Mouse (Mus musculus) myocyte (in vitro differentiated cells): Measurements from ENCODE around the gene Nipbl. TPM values are rescaled to one million over a fixed set of nuclear protein-coding genes. Genes with fewer than 3 reads are reported as not detected.

ENCODE experiments used
- H3K27me3 ChIP-seq: one replicate; pipeline ENCODE4 v1.6.1; 2011; ENCODE audit not compliant: control insufficient read depth, insufficient read depth, insufficient read length
- H3K36me3 ChIP-seq: one replicate; pipeline ENCODE4 v1.6.1; 2011; ENCODE audit not compliant: control insufficient read depth, insufficient read depth
- H3K4me2 ChIP-seq: one replicate; pipeline ENCODE4 v1.6.1; 2011; ENCODE audit warnings: low read depth, control low read depth
- H3K4me3 ChIP-seq: one replicate; pipeline ENCODE4 v1.5.1; 2011; ENCODE audit warnings: mild to moderate bottlenecking, control low read depth, moderate library complexity
- H3K79me2 ChIP-seq: one replicate; pipeline ENCODE4 v1.6.1; 2011; ENCODE audit not compliant: control insufficient read depth, insufficient read depth
- H3ac ChIP-seq: one replicate; pipeline ENCODE4 v1.6.1; 2011; ENCODE audit not compliant: control insufficient read depth, insufficient read length
- CEBPB ChIP-seq: IDR thresholded peaks from 2 replicates; pipeline ENCODE4 v1.6.1; 2011; ENCODE audit warnings: mild to moderate bottlenecking, moderate library complexity; ENCODE audit not compliant: poor library complexity, insufficient read depth, severe bottlenecking
- E2F4 ChIP-seq: IDR thresholded peaks from one replicate; pipeline ENCODE4 v1.6.1; 2011; ENCODE audit warnings: mild to moderate bottlenecking, control low read depth, moderate library complexity; ENCODE audit not compliant: insufficient read depth
- MAX ChIP-seq: IDR thresholded peaks from one replicate; pipeline ENCODE4 v1.6.1; 2011; ENCODE audit warnings: low read depth, mild to moderate bottlenecking, control low read depth
- MYOD1 ChIP-seq, 3 experiments: IDR thresholded peaks; one replicate each; pipeline ENCODE4 v1.6.1; 2011; ENCODE audit warnings: control low read depth in 2 of 3, low read depth in 2 of 3, mild to moderate bottlenecking in 2 of 3, moderate library complexity in 1 of 3; ENCODE audit not compliant: insufficient read length in 2 of 3, control insufficient read depth in 1 of 3
- MYOG ChIP-seq, 3 experiments: IDR thresholded peaks; one replicate each; pipeline ENCODE4 v1.6.1; 2011; ENCODE audit warnings: control low read depth in 2 of 3, low read depth in 2 of 3, mild to moderate bottlenecking in 2 of 3; ENCODE audit not compliant: insufficient read length in 2 of 3, control insufficient read depth in 1 of 3, insufficient read depth in 1 of 3
- POLR2A ChIP-seq: IDR thresholded peaks from one replicate; pipeline ENCODE4 v1.6.1; 2011; ENCODE audit warnings: low read depth, mild to moderate bottlenecking, control low read depth, moderate library complexity; ENCODE audit not compliant: insufficient read length
- POLR2AphosphoS2 ChIP-seq: IDR thresholded peaks from one replicate; pipeline ENCODE4 v1.6.1; 2011; ENCODE audit warnings: low read depth, control low read depth; ENCODE audit not compliant: insufficient read length
- REST ChIP-seq: IDR thresholded peaks from one replicate; pipeline ENCODE4 v1.6.1; 2011; ENCODE audit warnings: mild to moderate bottlenecking, control low read depth, moderate library complexity; ENCODE audit not compliant: insufficient read depth, insufficient read length
- SRF ChIP-seq: IDR thresholded peaks from one replicate; pipeline ENCODE4 v1.6.1; 2011; ENCODE audit warnings: low read depth; ENCODE audit not compliant: control insufficient read depth, insufficient read length
- TCF12 ChIP-seq: IDR thresholded peaks from one replicate; pipeline ENCODE4 v1.6.1; 2011; ENCODE audit warnings: mild to moderate bottlenecking, control low read depth; ENCODE audit not compliant: poor library complexity, insufficient read depth, severe bottlenecking
- TCF3 ChIP-seq: IDR thresholded peaks from one replicate; pipeline ENCODE4 v1.6.1; 2011; ENCODE audit warnings: low read depth, control low read depth; ENCODE audit not compliant: insufficient read length
- USF1 ChIP-seq: IDR thresholded peaks from one replicate; pipeline ENCODE4 v1.6.1; 2011; ENCODE audit warnings: low read depth, mild to moderate bottlenecking, control low read depth, moderate library complexity
- polyA plus RNA-seq: library from polyadenylated mRNA; unstranded; fragments of >200 nt; fragmentation: generic; extraction: Trizol; gene quantifications from one replicate; pipeline ENCODE4 v1.2.1, GENCODE M21; 2012; ENCODE audit warnings: missing spikeins

Gene Nipbl
- polyA plus RNA-seq, 1 experiment, result 6.5 TPM

GRCm38 (mm10) chr15:8271952-8272351 lies 172.3 kb downstream of the Nipbl start:
- Histone ChIP-seq H3K4me2 (no peak overlapping the region), H3ac (no peak overlapping the region), H3K27me3 (no peaks in the 10 kb centered on the region), H3K79me2 (no peaks in the 10 kb centered on the region), H3K4me3 (no peak overlapping the region), H3K36me3 (peaks cover 19% of the 10 kb centered on the region)
- TF ChIP-seq POLR2A (no peak), SRF (no peak), TCF12 (no peak), USF1 (no peak), MAX (no peak), REST (no peak), MYOD1 (IDR thresholded peaks at IDR 0.05; ENCODE audit: control insufficient read depth in 1 of 3, insufficient read length in 2 of 3, low read depth in 2 of 3) (no peak), CEBPB (no peak), TCF3 (no peak), POLR2AphosphoS2 (no peak), MYOG (IDR thresholded peaks at IDR 0.05; ENCODE audit: control insufficient read depth in 1 of 3, insufficient read depth in 1 of 3, insufficient read length in 2 of 3, low read depth in 2 of 3) (no peak), E2F4 (no peak)

GRCm38 (mm10) chr15:8268231-8268630 lies 176.0 kb downstream of the Nipbl start:
- Histone ChIP-seq H3ac (no peak overlapping the region), H3K4me3 (no peak overlapping the region), H3K4me2 (no peak overlapping the region), H3K79me2 (no peaks in the 10 kb centered on the region), H3K27me3 (no peaks in the 10 kb centered on the region), H3K36me3 (peaks cover 43% of the 10 kb centered on the region)
- TF ChIP-seq MYOD1 (IDR thresholded peaks at IDR 0.05; ENCODE audit: control insufficient read depth in 1 of 3, insufficient read length in 2 of 3, low read depth in 2 of 3) (no peak), SRF (no peak), REST (no peak), E2F4 (no peak), MYOG (IDR thresholded peaks at IDR 0.05; ENCODE audit: control insufficient read depth in 1 of 3, insufficient read depth in 1 of 3, insufficient read length in 2 of 3, low read depth in 2 of 3) (no peak), POLR2A (no peak), USF1 (no peak), MAX (no peak), POLR2AphosphoS2 (no peak), CEBPB (no peak), TCF12 (no peak), TCF3 (no peak)

GRCm38 (mm10) chr15:8267211-8267610 lies 177.1 kb downstream of the Nipbl start:
- TF ChIP-seq POLR2AphosphoS2 (no peak), TCF12 (no peak), MYOG (IDR thresholded peaks at IDR 0.05; ENCODE audit: control insufficient read depth in 1 of 3, insufficient read depth in 1 of 3, insufficient read length in 2 of 3, low read depth in 2 of 3) (no peak), MYOD1 (IDR thresholded peaks at IDR 0.05; ENCODE audit: control insufficient read depth in 1 of 3, insufficient read length in 2 of 3, low read depth in 2 of 3) (no peak), CEBPB (no peak), SRF (no peak), E2F4 (no peak), USF1 (no peak), POLR2A (no peak), TCF3 (no peak), REST (no peak), MAX (no peak)
- H3K4me2 ChIP-seq, result no peak overlapping the region
- no peaks in the 10 kb centered on the region for H3K27me3 ChIP-seq
- H3K79me2 ChIP-seq, result no peaks in the 10 kb centered on the region
- no peak overlapping the region for H3K4me3 ChIP-seq
- peaks cover 44% of the 10 kb centered on the region for H3K36me3 ChIP-seq
- H3ac ChIP-seq, result no peak overlapping the region

- no peaks in the 10 kb centered on the region for H3K79me2 ChIP-seq
- H3K4me2 ChIP-seq, result no peak overlapping the region
- H3ac ChIP-seq, result no peak overlapping the region
- no peaks in the 10 kb centered on the region for H3K27me3 ChIP-seq
- H3K4me3 ChIP-seq, result no peak overlapping the region
- TF ChIP-seq USF1, result no peak
- TF ChIP-seq POLR2AphosphoS2, result no peak
- no peak for TF ChIP-seq MYOD1 (IDR thresholded peaks at IDR 0.05; ENCODE audit: control insufficient read depth in 1 of 3, insufficient read length in 2 of 3, low read depth in 2 of 3)
- TF ChIP-seq MAX, result no peak
- no peak for TF ChIP-seq CEBPB
- no peak for TF ChIP-seq REST
- no peak for TF ChIP-seq TCF12
- TF ChIP-seq TCF3, result no peak
- TF ChIP-seq SRF, result no peak
- TF ChIP-seq POLR2A, result no peak
- no peak for TF ChIP-seq MYOG (IDR thresholded peaks at IDR 0.05; ENCODE audit: control insufficient read depth in 1 of 3, insufficient read depth in 1 of 3, insufficient read length in 2 of 3, low read depth in 2 of 3)
- no peak for TF ChIP-seq E2F4
- peaks cover 34% of the 10 kb centered on the region for H3K36me3 ChIP-seq
These were observed 178.3 kb downstream of the Nipbl start for GRCm38 (mm10) chr15:8265946-8266345.

Other genes starting within 250 kb of the Nipbl start
- not detected for gene Gm2310, start 75.5 kb upstream of the Nipbl start, polyA plus RNA-seq